Mouse (Mus musculus) small intestine, adult 2 months (tissue): Measurements from ENCODE around the gene Map3k11.

Source experiments
- CTCF ChIP-seq: fragments of 200-500 bp; IDR thresholded peaks from 2 replicates; pipeline ENCODE4 v1.5.1; 2012; ENCODE audit warnings: low read depth, mild to moderate bottlenecking, control low read depth, inconsistent platforms, low read length, moderate library complexity, mixed read lengths; ENCODE audit not compliant: insufficient replicate concordance, insufficient read length; ENCODE audit errors: extremely low read depth
- POLR2A ChIP-seq: fragments of 200-500 bp; IDR thresholded peaks from 2 replicates; pipeline ENCODE4 v1.6.1; 2012; ENCODE audit warnings: low read depth, mild to moderate bottlenecking, control low read depth, inconsistent platforms, low read length, moderate library complexity

DNA sequence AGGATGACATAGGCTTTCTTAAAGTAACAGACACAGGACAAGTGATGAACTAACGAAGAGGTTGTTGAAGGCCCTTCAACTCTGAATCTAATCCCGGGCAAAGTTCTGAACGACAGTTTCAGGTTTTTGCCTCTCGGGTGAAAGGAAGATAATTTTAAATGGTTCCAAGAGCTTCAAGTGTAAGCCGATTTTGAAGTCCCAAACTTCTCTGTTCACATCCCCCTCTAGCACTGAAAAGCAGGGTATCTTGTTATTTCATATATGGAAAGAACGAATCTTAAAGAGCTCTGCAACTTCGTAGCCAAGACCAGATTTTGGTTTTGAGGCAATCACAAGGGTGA is 516 bp downstream of the Map3k11 start:
- no peak for TF ChIP-seq CTCF
- no peak for TF ChIP-seq POLR2A
